Mouse (Mus musculus) MEL (cell line): ENCODE results near the gene Bcat1. TPM values are rescaled to one million over a fixed set of nuclear protein-coding genes. Genes with fewer than 3 reads are reported as not detected.
A peak's percentile ranks its signal among the peaks of the same experiment; 100 is the strongest.

Source experiments
- DNase-seq: peaks from one replicate; pipeline ENCODE4 v3.0.0; 2011; ENCODE audit warnings: low read depth, low spot score
- H3K27ac ChIP-seq: 2 replicates; pipeline ENCODE4 v1.5.1; 2012; ENCODE audit warnings: low read depth, mild to moderate bottlenecking, control low read depth, low read length, moderate library complexity; ENCODE audit not compliant: control insufficient read depth
- H3K27me3 ChIP-seq, 2 experiments: fragments of 150-350 bp in 1 of 2; sonication (generic) in 1 of 2; 2 replicates each; pipeline ENCODE4 v1.6.1; 2012; ENCODE audit warnings: low read length in 2 of 2, mild to moderate bottlenecking in 2 of 2, improper control_type of control experiment in 1 of 2, moderate library complexity in 1 of 2; ENCODE audit not compliant: insufficient read depth in 2 of 2, control insufficient read depth in 1 of 2
- H3K36me3 ChIP-seq, 2 experiments: 2 replicates each; pipeline ENCODE4 v1.6.1; 2012 to 2014; ENCODE audit warnings: low read length in 2 of 2, improper control_type of control experiment in 1 of 2, inconsistent platforms in 1 of 2, mild to moderate bottlenecking in 1 of 2; ENCODE audit not compliant: insufficient read depth in 2 of 2, control insufficient read depth in 1 of 2
- H3K4me1 ChIP-seq, 2 experiments: fragments of 150-350 bp in 1 of 2; sonication (generic) in 1 of 2; 2 replicates each; pipeline ENCODE4 v1.6.1; 2012; ENCODE audit warnings: low read length in 2 of 2, improper control_type of control experiment in 1 of 2, mild to moderate bottlenecking in 1 of 2; ENCODE audit not compliant: insufficient read depth in 2 of 2, control insufficient read depth in 1 of 2
- H3K4me3 ChIP-seq, 2 experiments: fragments of 150-350 bp in 1 of 2; sonication (generic) in 1 of 2; 2 replicates each; pipeline ENCODE4 v1.5.1; 2012; ENCODE audit warnings: low read depth in 2 of 2, low read length in 2 of 2, mild to moderate bottlenecking in 2 of 2, moderate library complexity in 2 of 2, control low read depth in 1 of 2, improper control_type of control experiment in 1 of 2; ENCODE audit not compliant: control insufficient read depth in 1 of 2, insufficient read depth in 1 of 2
- H3K79me2 ChIP-seq: 2 replicates; pipeline ENCODE4 v1.6.1; 2012; ENCODE audit warnings: mild to moderate bottlenecking, low read length, moderate library complexity; ENCODE audit not compliant: control insufficient read depth, poor library complexity, insufficient read depth
- H3K9ac ChIP-seq: 2 replicates; pipeline ENCODE4 v1.6.1; 2012; ENCODE audit warnings: low read depth, mild to moderate bottlenecking, control low read depth, low read length, moderate library complexity; ENCODE audit not compliant: control insufficient read depth, poor library complexity, severe bottlenecking
- H3K9me3 ChIP-seq: fragments of 150-350 bp; sonication (generic); replicated peaks from 2 replicates; pipeline ENCODE4 v1.6.1; 2012; ENCODE audit warnings: mild to moderate bottlenecking, low read length, improper control_type of control experiment, moderate library complexity; ENCODE audit not compliant: insufficient read depth
- CHD2 ChIP-seq: IDR thresholded peaks from 2 replicates; pipeline ENCODE4 v1.6.1; 2011; ENCODE audit warnings: low read length, improper control_type of control experiment
- CTCF ChIP-seq, 3 experiments: IDR thresholded peaks in 2 of 3; conservative IDR thresholded peaks in 1 of 3; 2 replicates each; pipeline ENCODE4 v1.5.1; 2011 to 2012; ENCODE audit warnings: low read length in 3 of 3, low read depth in 2 of 3, mild to moderate bottlenecking in 2 of 3, improper control_type of control experiment in 1 of 3, inconsistent platforms in 1 of 3, mixed read lengths in 1 of 3, moderate library complexity in 1 of 3; ENCODE audit not compliant: control insufficient read depth in 1 of 3, insufficient read depth in 1 of 3, poor library complexity in 1 of 3, severe bottlenecking in 1 of 3
- E2F4 ChIP-seq: IDR thresholded peaks from 2 replicates; pipeline ENCODE4 v1.6.1; 2011; ENCODE audit warnings: low read depth, low read length, improper control_type of control experiment, borderline replicate concordance
- ELF1 ChIP-seq: IDR thresholded peaks from 2 replicates; pipeline ENCODE4 v1.6.1; 2014; ENCODE audit warnings: low read depth, mild to moderate bottlenecking, inconsistent platforms, low read length, improper control_type of control experiment, moderate library complexity
- EP300 ChIP-seq, 2 experiments: IDR thresholded peaks; 2 replicates each; pipeline ENCODE4 v1.6.1; 2011; ENCODE audit warnings: improper control_type of control experiment in 2 of 2, low read length in 2 of 2, low read depth in 1 of 2, mild to moderate bottlenecking in 1 of 2
- GABPA ChIP-seq: IDR thresholded peaks from 2 replicates; pipeline ENCODE4 v1.6.1; 2012; ENCODE audit warnings: low read depth, mild to moderate bottlenecking, inconsistent platforms, low read length, improper control_type of control experiment, moderate library complexity
- GATA1 ChIP-seq: IDR thresholded peaks from 2 replicates; pipeline ENCODE4 v1.6.1; 2011; ENCODE audit warnings: low read depth, low read length, improper control_type of control experiment
- JUND ChIP-seq: IDR thresholded peaks from 2 replicates; pipeline ENCODE4 v1.6.1; 2011; ENCODE audit warnings: low read depth, mild to moderate bottlenecking, improper control_type of control experiment, low read length
- KAT2A ChIP-seq: conservative IDR thresholded peaks from 2 replicates; pipeline ENCODE4 v1.6.1; 2012; ENCODE audit warnings: low read depth, low read length, improper control_type of control experiment, inconsistent platforms
- MAFK ChIP-seq: IDR thresholded peaks from 2 replicates; pipeline ENCODE4 v1.6.1; 2011; ENCODE audit warnings: low read depth, mild to moderate bottlenecking, low read length, improper control_type of control experiment, borderline replicate concordance
- MAX ChIP-seq: IDR thresholded peaks from 2 replicates; pipeline ENCODE4 v1.6.1; 2011; ENCODE audit warnings: low read length, improper control_type of control experiment
- MAZ ChIP-seq: IDR thresholded peaks from 2 replicates; pipeline ENCODE4 v1.6.1; 2012; ENCODE audit warnings: low read depth, mild to moderate bottlenecking, inconsistent platforms, low read length, improper control_type of control experiment
- MYB ChIP-seq: IDR thresholded peaks from 2 replicates; pipeline ENCODE4 v1.6.1; 2011; ENCODE audit warnings: mild to moderate bottlenecking, low read depth, low read length, improper control_type of control experiment
- MYC ChIP-seq: IDR thresholded peaks from 2 replicates; pipeline ENCODE4 v1.6.1; 2011; ENCODE audit warnings: low read depth, mild to moderate bottlenecking, low read length, improper control_type of control experiment, moderate library complexity
- NELFE ChIP-seq: IDR thresholded peaks from 2 replicates; pipeline ENCODE4 v1.6.1; 2011; ENCODE audit warnings: low read depth, low read length, improper control_type of control experiment
- POLR2A ChIP-seq, 2 experiments: IDR thresholded peaks; 2 replicates each; pipeline ENCODE4 v1.6.1; 2011 to 2012; ENCODE audit warnings: low read length in 2 of 2, mild to moderate bottlenecking in 2 of 2, control low read depth in 1 of 2, improper control_type of control experiment in 1 of 2, low read depth in 1 of 2, moderate library complexity in 1 of 2; ENCODE audit not compliant: control insufficient read depth in 1 of 2, insufficient read depth in 1 of 2, poor library complexity in 1 of 2
- POLR2AphosphoS2 ChIP-seq: IDR thresholded peaks from 2 replicates; pipeline ENCODE4 v1.6.1; 2011; ENCODE audit warnings: low read length, improper control_type of control experiment
- POLR2AphosphoS5 ChIP-seq: IDR thresholded peaks from 2 replicates; pipeline ENCODE4 v1.6.1; 2012; ENCODE audit warnings: low read depth, borderline replicate concordance, mild to moderate bottlenecking, inconsistent platforms, low read length, moderate library complexity, mixed read lengths
- SIN3A ChIP-seq: IDR thresholded peaks from 2 replicates; pipeline ENCODE4 v1.6.1; 2012; ENCODE audit warnings: low read length, improper control_type of control experiment, inconsistent platforms
- TAL1 ChIP-seq: IDR thresholded peaks from 2 replicates; pipeline ENCODE4 v1.6.1; 2012; ENCODE audit warnings: mild to moderate bottlenecking, inconsistent platforms, low read length, moderate library complexity, mixed read lengths
- TCF12 ChIP-seq: IDR thresholded peaks from 2 replicates; pipeline ENCODE4 v1.6.1; 2014; ENCODE audit warnings: low read depth, mild to moderate bottlenecking, inconsistent platforms, low read length, improper control_type of control experiment, moderate library complexity
- USF1 ChIP-seq: IDR thresholded peaks from 2 replicates; pipeline ENCODE4 v1.6.1; 2014; ENCODE audit warnings: low read depth, mild to moderate bottlenecking, inconsistent platforms, low read length, improper control_type of control experiment, moderate library complexity
- ZC3H11A ChIP-seq: IDR thresholded peaks from 2 replicates; pipeline ENCODE4 v1.6.1; 2012; ENCODE audit warnings: low read depth, mild to moderate bottlenecking, inconsistent platforms, low read length, improper control_type of control experiment
- ZKSCAN1 ChIP-seq: IDR thresholded peaks from 2 replicates; pipeline ENCODE4 v1.6.1; 2012; ENCODE audit warnings: low read depth, mild to moderate bottlenecking, inconsistent platforms, low read length, improper control_type of control experiment, moderate library complexity
- ZMIZ1 ChIP-seq: IDR thresholded peaks from 2 replicates; pipeline ENCODE4 v1.6.1; 2012; ENCODE audit warnings: low read depth, mild to moderate bottlenecking, inconsistent platforms, low read length, improper control_type of control experiment, moderate library complexity
- polyA plus RNA-seq, 2 experiments: library from polyadenylated mRNA; stranded (reverse) in 1 of 2; unstranded in 1 of 2; fragments of >175 nt in 1 of 2; fragments of >200 nt in 1 of 2; gene quantifications; 2 replicates each; pipeline versions ENCODE4 v1.2.1 to v1.2.4; 2012; ENCODE audit warnings: low replicate concordance in 2 of 2, low read depth in 1 of 2; ENCODE audit not compliant: insufficient read length in 2 of 2, insufficient read depth in 1 of 2, missing spikeins in 1 of 2
- total RNA-seq: library from RNA; depleted of rRNA; stranded (reverse); fragments of 300-350 nt; gene quantifications from 2 replicates; pipeline ENCODE4 v1.2.3, GENCODE M21; 2012; rRNA removed

Gene Bcat1
- not detected in 2 replicates for total RNA-seq
- polyA plus RNA-seq = not detected

DNA sequence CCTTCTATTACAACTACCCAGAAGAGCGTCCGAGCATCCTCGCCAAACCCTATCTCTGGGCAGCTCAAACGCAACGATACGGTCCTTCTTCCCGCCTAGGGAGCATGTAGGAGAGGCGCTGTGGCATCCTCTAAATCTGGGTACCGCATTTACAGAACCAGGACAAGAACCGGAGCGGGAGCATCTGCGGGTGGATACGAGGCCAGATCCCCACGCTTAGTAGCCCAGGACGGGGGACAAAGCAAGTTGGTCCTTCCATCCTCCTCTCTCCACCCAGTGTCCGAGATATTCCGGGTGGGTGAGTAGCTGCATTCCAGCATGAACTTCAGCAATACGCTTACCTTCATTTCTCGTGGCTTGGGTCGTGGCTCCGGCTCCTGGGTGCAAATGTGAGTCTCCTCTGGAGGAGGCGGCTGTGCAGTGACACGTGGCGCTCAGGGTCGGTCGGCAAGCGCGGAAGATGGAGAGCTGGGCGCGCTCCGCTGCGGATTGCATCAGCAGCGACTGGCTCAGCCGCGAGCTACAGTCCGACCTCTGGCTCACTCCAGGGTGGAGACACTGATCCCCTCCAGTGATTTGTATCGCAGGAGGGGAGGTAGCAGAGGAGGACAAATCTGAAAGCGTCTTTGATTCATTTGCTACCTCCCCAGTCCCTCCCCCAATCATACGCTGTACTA, at the start of gene Bcat1:
Gene Bcat1, minus strand, starts transcription at position 637 of the 677 bp plus-strand sequence.
- no peak for DNase-seq
- Histone ChIP-seq H3K27me3 (no peaks in the 10 kb centered on the region), H3K27ac (no peak within 1 kb of the TSS), H3K36me3 (no peaks in the 10 kb centered on the region), H3K79me2 (no peaks in the 10 kb centered on the region), H3K4me3 (no peak within 1 kb of the TSS), H3K4me1 (no peaks in the 10 kb centered on the region), H3K9me3 (no peaks in the 10 kb centered on the region), H3K9ac (no peak within 1 kb of the TSS)
- TF ChIP-seq POLR2AphosphoS2 (no peak), MAX (no peak), ZKSCAN1 (no peak), MYB (no peak), JUND (no peak), E2F4 (no peak), MYC (no peak), GABPA (no peak), ZC3H11A (no peak), ZMIZ1 (no peak), CHD2 (no peak), NELFE (no peak), EP300 (IDR thresholded peaks at IDR 0.05; ENCODE audit: low read depth in 1 of 2, low read length in 2 of 2) (no peak)

GRCm38 (mm10) chr6:145125591-145126113, 49.7 kb upstream of the Bcat1 start:
- no peaks in the 10 kb centered on the region for H3K27me3 ChIP-seq
- DNase-seq = peak; percentile 35
- peaks cover 0 to 36% of the 10 kb centered on the region in 2 experiments; a peak in 2 of 4 replicates for H3K36me3 ChIP-seq
- no peaks in the 10 kb centered on the region for H3K9me3 ChIP-seq
- H3K4me1 ChIP-seq = peaks cover 17 to 28% of the 10 kb centered on the region in 2 experiments
- peaks cover 23% of the 10 kb centered on the region for H3K79me2 ChIP-seq
- TF ChIP-seq USF1 (no peak), MAZ (no peak), E2F4 (no peak), GABPA (no peak), POLR2AphosphoS5 (no peak), POLR2A (IDR thresholded peaks at IDR 0.05; ENCODE audit: control insufficient read depth in 1 of 2, insufficient read depth in 1 of 2, low read depth in 1 of 2, low read length in 2 of 2, poor library complexity in 1 of 2) (no peak), TCF12 (no peak), CTCF (IDR thresholded peaks at IDR 0.05 in 2 of 3, conservative IDR thresholded peaks at IDR 0.05 in 1 of 3; ENCODE audit: control insufficient read depth in 1 of 3, insufficient read depth in 1 of 3, low read depth in 2 of 3, low read length in 3 of 3, poor library complexity in 1 of 3, severe bottlenecking in 1 of 3) (no peak), SIN3A (no peak), ZMIZ1 (no peak), MYB (no peak), ELF1 (no peak), CHD2 (no peak), MAFK (no peak), TAL1 (no peak), GATA1 (no peak), KAT2A (no peak)
- no peak overlapping the region for H3K9ac ChIP-seq
- no peak overlapping the region for H3K4me3 ChIP-seq
- peak overlapping the region; percentile 66; the same call in 1 of the 2 replicates for H3K27ac ChIP-seq
